Mouse (Mus musculus) cerebellum, postnatal 36 days (tissue): ENCODE results near the gene Slc22a18.

Experiments used
- DNase-seq, 2 experiments: peaks; one replicate each; pipeline ENCODE4 v3.0.0; 2021 to 2022; ENCODE audit warnings: mixed read lengths in 2 of 2

The Slc22a18 gene

GRCm38 (mm10) chr7:143463865-143464415, 9.6 kb upstream of the Slc22a18 start:
- peak; percentile 79 to 81 for DNase-seq

DNA sequence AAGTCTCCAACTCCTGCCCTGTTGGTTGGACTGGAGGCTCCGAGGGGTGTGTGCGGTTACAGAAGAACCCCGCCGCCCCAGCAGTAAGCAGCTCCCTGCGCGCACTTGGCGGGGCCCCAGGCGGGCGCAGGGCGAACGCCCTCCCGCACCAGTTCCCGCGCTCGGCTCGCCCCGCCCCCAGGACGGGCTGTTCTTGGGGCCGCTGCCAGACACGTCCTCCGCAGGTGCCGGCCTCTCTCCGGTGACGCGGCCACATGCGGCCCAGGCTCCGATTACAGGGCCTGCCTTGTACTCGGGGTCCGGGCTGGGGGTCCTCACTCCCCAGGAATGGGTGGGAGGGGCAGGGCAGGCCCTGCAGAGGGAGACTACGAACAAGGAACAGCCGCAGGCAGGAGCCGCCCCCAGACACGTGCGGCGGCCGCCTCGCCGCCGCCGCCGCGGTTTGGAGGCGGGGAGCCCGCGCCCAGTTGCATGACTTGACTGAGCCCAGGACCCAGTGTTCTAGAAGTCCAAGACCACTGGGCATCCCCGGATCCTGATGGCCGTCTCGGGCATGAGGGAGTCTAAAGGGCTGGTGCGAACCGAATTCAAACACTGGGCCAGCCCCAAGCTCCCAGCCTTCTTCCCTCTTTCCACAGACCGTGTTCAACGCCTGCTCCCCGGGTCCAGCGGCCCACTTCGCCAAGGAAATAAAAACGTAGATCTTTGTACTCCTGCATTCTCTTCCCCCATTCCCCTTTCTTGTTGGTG, 8.6 kb upstream of the Slc22a18 start:
- no peak for DNase-seq

DNA sequence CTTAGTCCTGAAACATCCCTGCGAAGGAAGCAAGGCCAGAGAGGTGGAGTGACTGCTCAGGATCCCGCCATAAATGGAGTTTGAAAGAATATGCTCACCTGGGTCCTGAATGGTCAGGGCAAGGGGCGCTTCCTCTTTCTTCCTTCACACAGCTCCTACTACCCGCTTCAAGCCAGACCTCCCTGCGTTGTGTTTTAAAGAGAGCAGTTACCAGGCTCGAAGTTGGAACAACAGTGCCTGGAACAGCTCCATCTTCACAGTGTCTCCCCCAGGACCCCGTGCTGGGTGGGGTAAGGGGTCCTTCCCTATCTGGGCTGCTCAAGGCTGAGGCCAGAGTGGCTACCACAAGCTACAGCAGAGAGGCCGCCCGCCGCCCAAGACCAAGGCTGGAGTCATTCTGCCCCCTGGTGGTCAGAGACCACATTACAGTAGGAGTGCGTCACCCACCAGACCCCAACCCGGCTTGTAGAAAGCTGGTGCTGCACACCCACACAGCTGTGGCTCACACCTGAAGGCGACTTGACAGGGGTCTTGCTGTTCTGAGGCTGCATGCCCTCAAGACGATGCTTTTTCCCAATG, 7.3 kb upstream of the Slc22a18 start:
- peak; percentile 78 to 83 for DNase-seq

DNA sequence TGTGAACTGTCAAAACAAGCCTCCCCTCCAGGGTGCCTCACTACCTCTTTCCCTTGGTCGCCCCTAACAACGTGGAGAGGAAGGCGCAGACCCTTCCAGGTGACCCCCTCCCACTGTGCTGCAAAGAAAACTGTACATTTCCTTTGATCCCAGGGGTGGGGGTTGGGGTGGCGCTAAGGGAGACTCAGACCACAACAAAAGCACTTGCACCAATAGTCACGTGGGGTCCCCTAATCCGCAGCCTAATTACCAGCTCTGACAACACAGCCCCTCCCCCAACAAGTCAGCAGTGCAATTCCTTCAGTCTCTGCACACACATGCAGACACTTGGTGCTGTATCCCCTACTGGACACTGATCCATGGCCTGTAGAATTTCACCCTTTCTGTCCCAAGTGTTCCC, 5.8 kb upstream of the Slc22a18 start:
- DNase-seq = no peak

GRCm38 (mm10) chr7:143469946-143470345, 3.6 kb upstream of the Slc22a18 start:
- peak; percentile 70 to 73 for DNase-seq

GRCm38 (mm10) chr7:143474811-143475210, 1.3 kb downstream of the Slc22a18 start:
- DNase-seq = no peak

GRCm38 (mm10) chr7:143475876-143476275, 2.3 kb downstream of the Slc22a18 start:
- DNase-seq = no peak

DNA sequence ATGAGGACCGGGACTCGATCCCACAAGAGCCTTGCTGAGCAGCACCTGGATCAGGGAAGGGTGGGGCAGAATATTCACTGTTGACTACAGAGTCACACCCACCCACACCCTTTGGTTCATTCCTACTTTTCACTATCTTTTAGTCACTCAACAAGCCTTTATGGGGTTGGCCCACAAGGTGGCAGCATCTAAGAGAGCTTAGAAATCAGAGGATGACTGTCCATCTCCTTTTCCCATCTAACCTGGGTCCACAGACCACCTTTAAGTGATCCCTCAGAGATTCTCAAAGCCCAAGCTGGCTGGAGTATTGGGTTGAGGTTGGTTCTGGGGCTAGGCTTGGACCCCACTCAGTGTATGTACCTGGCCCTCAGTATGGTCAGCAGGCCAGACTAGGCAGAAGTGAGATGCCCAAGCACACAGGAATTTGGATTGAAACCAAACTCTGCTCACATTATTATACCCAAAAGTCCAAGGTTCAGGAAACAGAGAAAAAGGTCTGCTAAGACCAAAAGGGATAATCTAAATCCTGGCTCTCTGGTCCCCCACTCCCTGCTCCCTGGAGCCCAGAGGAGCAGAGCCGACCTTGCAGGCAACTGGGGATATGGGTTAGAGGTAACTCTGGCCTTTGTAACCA, 3.3 kb downstream of the Slc22a18 start:
- no peak for DNase-seq

DNA sequence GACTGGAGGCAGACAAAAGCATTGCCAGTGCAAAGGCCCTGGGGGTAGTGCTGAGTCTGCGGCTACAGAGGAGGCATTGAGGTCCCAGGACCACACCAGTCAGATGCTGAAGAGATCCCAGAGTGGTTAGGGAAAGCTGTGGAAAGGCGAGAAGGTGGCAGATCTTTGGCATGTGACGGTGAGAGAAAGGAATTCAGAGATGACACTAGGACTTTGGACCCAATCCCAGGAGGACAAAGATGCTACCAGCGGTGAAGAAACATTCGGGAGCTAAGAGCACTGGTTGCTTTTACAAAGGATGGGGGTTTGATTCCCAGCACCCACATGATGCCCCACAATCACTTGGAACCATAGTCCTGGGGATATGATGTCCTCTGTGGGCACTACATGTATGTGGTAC, 4.3 kb downstream of the Slc22a18 start:
- no peak for DNase-seq

DNA sequence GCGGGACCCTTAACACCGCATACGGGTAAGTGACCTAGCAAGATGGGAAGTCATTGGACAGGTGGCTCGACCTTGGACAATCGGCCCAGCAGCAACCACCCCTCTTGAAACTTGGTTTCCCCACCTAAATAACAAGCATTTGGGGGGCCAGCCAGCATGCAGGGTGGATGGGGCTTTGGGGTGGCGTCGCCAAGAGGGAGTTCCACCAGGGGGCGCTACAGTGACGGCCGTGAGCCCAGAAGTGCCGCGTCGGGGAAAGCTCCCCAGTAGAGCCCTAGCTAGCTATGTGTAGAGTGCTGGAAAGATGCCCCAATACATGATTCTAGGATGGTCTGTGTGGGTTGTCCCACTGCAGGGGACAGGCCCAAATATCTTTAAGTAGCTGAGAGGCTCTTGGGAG, 7.0 kb downstream of the Slc22a18 start:
- peak in 1 of 2 experiments; percentile 45 for DNase-seq

GRCm38 (mm10) chr7:143481806-143482387, 8.4 kb downstream of the Slc22a18 start:
- DNase-seq = no peak

- DNase-seq = no peak
Observed at GRCm38 (mm10) chr7:143482541-143482940, 9.0 kb downstream of the Slc22a18 start.

DNA sequence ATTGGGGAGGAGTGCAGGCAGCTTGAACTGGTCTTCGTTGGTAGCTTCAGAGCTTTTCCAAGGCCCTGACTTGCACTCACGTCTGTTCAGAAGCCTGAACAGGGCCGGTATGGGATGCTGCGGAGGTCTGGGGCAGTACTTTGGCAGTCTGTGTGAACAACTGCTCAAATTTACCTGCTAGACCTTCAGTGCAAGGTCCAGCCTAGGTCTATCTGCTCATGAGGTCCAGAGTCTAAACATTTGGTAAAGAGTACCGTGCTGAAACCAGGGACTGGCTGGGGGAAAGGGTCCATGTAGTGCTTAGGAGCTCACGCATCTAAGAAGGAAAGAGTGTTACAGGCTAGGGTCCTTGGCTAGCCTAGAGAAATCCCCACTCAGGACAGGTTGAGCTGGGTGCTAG, 16.2 kb downstream of the Slc22a18 start:
- no peak for DNase-seq

DNA sequence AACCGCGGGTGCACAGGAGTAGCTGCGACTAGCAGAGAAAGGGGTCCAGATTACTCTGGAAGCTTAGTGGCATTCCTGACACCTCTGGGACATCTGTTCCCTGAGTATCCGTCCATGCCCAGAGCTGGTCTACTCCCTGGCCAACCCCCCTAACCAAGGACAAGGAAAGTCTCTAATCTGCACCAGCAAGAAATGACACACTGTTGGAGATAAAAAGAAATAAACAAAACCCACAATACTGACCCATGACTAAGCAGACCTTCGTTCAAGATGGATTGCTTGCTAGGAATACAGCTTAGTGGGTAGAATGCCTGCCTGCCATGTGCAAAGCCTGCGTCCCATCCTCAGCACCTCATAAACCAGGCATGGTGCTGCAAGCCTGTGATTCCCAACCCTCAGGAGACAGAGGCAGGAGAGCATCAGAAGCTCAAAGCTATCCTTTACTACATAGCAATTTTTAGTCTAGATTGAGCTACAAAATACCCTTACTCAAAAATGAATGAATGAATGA, 20.1 kb downstream of the Slc22a18 start:
- no peak for DNase-seq

GRCm38 (mm10) chr7:143495104-143495961, 21.8 kb downstream of the Slc22a18 start:
- no peak for DNase-seq

GRCm38 (mm10) chr7:143498584-143498983, 25.0 kb downstream of the Slc22a18 start:
- DNase-seq = no peak

DNA sequence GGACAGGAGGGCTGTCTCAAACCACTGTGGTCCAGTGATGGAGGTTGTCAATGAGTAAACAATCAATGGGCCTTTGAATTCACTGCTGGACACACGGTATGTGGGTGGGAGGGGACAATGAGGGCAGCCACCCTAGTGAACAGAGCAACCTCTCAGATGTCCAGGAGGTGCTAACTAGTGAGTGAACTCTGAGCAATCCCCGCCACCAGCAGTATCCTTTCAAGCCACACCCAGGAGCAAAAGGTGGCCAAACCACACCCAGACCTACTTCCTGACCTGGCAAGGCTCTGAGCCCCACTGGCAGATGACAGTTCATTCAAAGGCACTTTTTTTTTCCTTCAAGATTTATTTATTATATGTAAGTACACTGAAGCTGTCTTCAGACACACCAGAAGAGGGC, 27.4 kb downstream of the Slc22a18 start:
- no peak for DNase-seq

DNA sequence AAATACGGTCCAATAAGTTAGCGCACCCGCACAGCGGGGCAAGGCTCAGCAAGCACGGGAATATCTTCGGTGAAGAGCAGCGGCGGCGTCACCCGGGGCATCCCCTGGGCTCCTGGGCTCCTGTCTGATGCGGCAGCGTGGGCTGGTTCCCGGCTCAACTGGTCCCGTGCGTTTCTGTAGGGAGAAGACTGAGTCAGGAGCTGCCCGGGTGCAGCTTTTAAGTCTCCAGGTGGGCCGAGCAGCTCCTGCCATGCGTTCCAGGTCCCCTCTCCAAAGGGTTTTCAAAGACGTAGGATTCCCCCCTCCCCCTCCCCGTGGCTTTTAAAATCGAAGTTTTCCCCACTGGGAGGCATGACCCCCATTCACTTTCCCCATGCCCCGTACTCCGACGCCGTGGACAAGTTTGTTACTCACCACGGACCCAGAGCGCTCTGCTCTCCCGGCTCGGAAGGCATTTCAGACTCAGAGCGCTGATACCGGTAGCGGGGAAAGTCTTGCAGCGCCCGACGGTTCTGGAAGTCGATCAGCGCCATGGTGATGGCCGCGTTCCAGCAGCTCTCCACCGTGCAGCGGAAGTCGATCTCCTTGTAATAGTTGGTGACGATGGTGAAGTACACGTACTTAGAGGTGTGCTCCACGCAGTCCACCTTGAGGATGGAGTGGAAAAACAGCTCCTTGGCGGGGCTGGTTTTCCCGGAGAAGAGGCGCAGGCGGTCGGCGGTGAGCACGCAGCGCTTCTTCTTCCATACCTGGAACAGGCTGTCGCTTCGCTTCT, 28.3 kb downstream of the Slc22a18 start:
- DNase-seq = peak; percentile 10 to 15

DNA sequence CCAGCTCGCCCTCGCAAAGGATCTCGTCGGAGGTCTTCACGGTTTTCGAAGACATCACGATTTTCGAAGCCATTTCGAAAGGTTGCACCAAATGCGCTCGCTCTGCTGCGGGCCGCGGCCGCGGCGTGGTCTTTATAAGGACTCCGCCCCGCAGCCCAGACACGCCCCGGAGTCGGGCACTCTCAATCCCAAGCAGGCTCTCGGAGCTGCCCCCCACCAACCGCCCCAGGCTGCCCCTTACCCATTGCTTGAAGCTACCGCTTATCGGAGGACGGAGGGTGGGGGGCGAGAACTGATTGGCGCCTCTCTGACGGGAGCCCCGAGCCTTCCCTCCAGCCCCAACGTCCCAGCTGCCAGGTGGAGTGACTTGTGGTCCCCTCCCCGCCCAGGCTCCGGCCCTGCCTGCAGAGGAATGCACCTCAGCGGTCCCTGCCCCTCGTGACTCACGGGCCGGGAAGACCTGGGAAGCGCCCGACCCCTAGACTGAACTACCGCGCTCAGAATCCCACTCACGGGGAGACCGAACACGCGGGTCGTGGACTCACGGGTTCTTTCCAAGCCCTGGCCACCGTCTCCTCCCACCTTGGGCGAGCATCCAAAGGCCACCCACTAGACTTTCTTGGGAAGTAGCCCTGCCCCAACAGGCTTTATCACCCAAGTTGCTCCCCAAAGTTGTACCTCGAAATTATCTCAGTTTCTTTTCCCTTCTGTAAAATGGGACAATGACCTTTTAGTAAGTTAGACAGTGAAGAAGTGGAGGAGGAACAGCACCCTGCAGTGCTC, 29.1 kb downstream of the Slc22a18 start, which contains the start of gene Phlda2:
Gene Phlda2, minus strand, starts transcription at position 733 of the 783 bp plus-strand sequence.
- DNase-seq = no peak

GRCm38 (mm10) chr7:143503926-143504325, 30.4 kb downstream of the Slc22a18 start:
- no peak for DNase-seq
